Comparison of ENCODE assay signal across 8 mouse cellular contexts in the genomic region with DNA sequence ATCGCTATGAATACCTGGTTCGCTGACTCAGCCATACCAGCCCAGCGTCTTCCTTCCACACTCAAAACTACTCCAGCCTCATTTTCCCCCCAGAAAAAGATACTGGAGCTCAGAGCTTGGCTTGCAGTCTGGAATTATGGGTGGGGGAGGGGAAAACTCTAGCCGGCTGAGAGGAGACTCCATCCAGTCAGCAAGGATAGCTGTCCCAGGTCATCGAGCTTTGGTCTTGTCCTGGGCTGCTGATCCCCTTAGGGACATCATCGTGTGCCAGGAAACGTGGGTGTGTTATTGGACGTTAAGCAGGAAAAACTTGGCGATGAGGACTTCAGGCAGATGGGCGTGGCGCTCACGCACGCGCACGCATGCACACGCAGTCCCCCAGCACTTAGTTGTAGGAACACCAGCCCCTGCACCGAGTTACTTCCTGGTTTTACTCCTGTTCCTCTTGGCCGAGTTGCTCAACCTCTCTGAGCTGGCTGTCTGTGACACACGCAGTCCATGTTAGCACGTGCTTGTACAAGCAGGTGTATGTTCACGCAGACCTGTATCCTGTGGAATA. TPM values are rescaled to one million over a fixed set of nuclear protein-coding genes. Genes with fewer than 3 reads are reported as not detected.
DNase-seq lines count a peak whose midpoint lies in the region; ATAC-seq lines count a peak whose summit lies in the region.

No protein-coding gene starts in this region.

- peak overlapping the region; percentile 84 for H3K4me2 ChIP-seq in forebrain, embryonic 11.5 days (ENCODE audit: low read depth, low read length, severe bottlenecking)

- no peak overlapping the region for H3K9ac ChIP-seq in forebrain, embryonic 11.5 days (ENCODE audit: low read length)

- H3K4me3 ChIP-seq in forebrain, embryonic 11.5 days (ENCODE audit: low read depth, low read length), result no peak overlapping the region
- H3K4me3 ChIP-seq in macrophage (ENCODE audit: inconsistent target), result peak overlapping the region; percentile 42

- WGBS in forebrain, embryonic 11.5 days, result 4% methylated on average over 21 of the region's 21 CpGs
- 2% methylated on average over 21 of the region's 21 CpGs for WGBS in macrophage (ENCODE audit: missing documents)

- H3K27ac ChIP-seq in forebrain, embryonic 11.5 days (ENCODE audit: low read depth, low read length), result no peak overlapping the region
- peak overlapping the region; percentile 62 for H3K27ac ChIP-seq in macrophage

- H3K4me1 ChIP-seq in forebrain, embryonic 11.5 days (replicated peaks; ENCODE audit: control insufficient read depth, insufficient read depth, low read length), result peaks cover 67% of the 10 kb centered on the region

- DNase-seq in CD4-positive, CD25-positive, alpha-beta regulatory T cell, adult 2 months (ENCODE audit: low read depth, low spot score), result peak; percentile 52
- DNase-seq in CD4-positive helper T cell, adult 2 months (ENCODE audit: low read depth, low spot score), result peak; percentile 55
- no peak for DNase-seq in forebrain, embryonic 11.5 days (ENCODE audit: low spot score)
- peak; percentile 70 for DNase-seq in induced T-regulatory cell, adult 2 months (ENCODE audit: low read depth)
- DNase-seq in testis, postnatal 10 days (ENCODE audit: low spot score), result peak; percentile 62
- no peak for DNase-seq in layer of hippocampus, adult 11-12 months (ENCODE audit: low spot score)

- peaks cover 22% of the 10 kb centered on the region for H3K79me2 ChIP-seq in macrophage (ENCODE audit: inconsistent target)

- peaks cover 74% of the 10 kb centered on the region for H3K27me3 ChIP-seq in forebrain, embryonic 11.5 days (ENCODE audit: control insufficient read depth, insufficient read depth, low read length)

- no peaks in the 10 kb centered on the region for H3K36me3 ChIP-seq in forebrain, embryonic 11.5 days (ENCODE audit: control insufficient read depth, insufficient read depth, low read length)
- H3K36me3 ChIP-seq in macrophage (ENCODE audit: inconsistent target), result no peaks in the 10 kb centered on the region

- H3K9me3 ChIP-seq in forebrain, embryonic 11.5 days (ENCODE audit: control insufficient read depth, low read length), result no peaks in the 10 kb centered on the region

- no peak for ATAC-seq in CD4-positive, CD25-positive, alpha-beta regulatory T cell, adult 4 months
- no peak for ATAC-seq in forebrain, embryonic 11.5 days (replicated peaks; ENCODE audit: low FRiP score)

RNA-seq across cellular contexts. Expression of a gene that starts 3.6 kb away (rescaled TPM):
- 10 to 100 TPM; 25.3 to 38.9 TPM for polyA plus RNA-seq in CD4-positive, CD25-positive, alpha-beta regulatory T cell, adult 4 months (2017; shearing (Covaris generic))
- polyA plus RNA-seq in forebrain, embryonic 11.5 days (2014; fragmentation: Nextera tagmentation; extraction: Ambion mirVana), result 10.7 and 13.0 TPM in 2 replicates
- total RNA-seq in macrophage (2018; cell fraction: chromatin; rRNA removed), result 1,000 to 10,000 TPM in 1 of 26 experiments, 100 to 1,000 TPM in 25; 108 to 1,046 (median 613) TPM
- total RNA-seq in macrophage (2018; cell fraction: cytosol; rRNA removed), result 100 to 1,000 TPM; 117 to 845 (median 491) TPM
- total RNA-seq in macrophage (2018; cell fraction: nucleus; rRNA removed), result 1,000 to 10,000 TPM in 14 of 26 experiments, 100 to 1,000 TPM in 12; 109 to 1,748 (median 1,022) TPM
- 45.9 to 89.8 TPM (median 71.3 TPM) in 3 replicates for polyA plus RNA-seq in macrophage (2018)

RNA-seq across cellular contexts. Expression of a gene that starts 15.5 kb away (rescaled TPM):
- polyA plus RNA-seq in CD4-positive, CD25-positive, alpha-beta regulatory T cell, adult 4 months (2017; shearing (Covaris generic)), result 1 to 10 TPM; 3.3 to 4.7 TPM
- 29.8 and 30.9 TPM in 2 replicates for polyA plus RNA-seq in forebrain, embryonic 11.5 days (2014; fragmentation: Nextera tagmentation; extraction: Ambion mirVana)
- total RNA-seq in macrophage (2018; cell fraction: chromatin; rRNA removed), result 10 to 100 TPM in 19 of 26 experiments, 1 to 10 TPM in 7; 5.1 to 30.1 (median 12.9) TPM
- total RNA-seq in macrophage (2018; cell fraction: cytosol; rRNA removed), result 1 to 10 TPM; 4.0 to 9.6 (median 7.0) TPM
- 10 to 100 TPM in 10 of 26 experiments, 1 to 10 TPM in 16; 4.9 to 32.4 (median 8.3) TPM for total RNA-seq in macrophage (2018; cell fraction: nucleus; rRNA removed)
- 6.2 to 17.4 TPM (median 7.2 TPM) in 3 replicates for polyA plus RNA-seq in macrophage (2018)

RNA-seq across cellular contexts. Expression of a gene that starts 32.7 kb away (rescaled TPM):
- 100 to 1,000 TPM; 212 to 257 TPM for polyA plus RNA-seq in CD4-positive, CD25-positive, alpha-beta regulatory T cell, adult 4 months (2017; shearing (Covaris generic))
- 313 and 317 TPM in 2 replicates for polyA plus RNA-seq in forebrain, embryonic 11.5 days (2014; fragmentation: Nextera tagmentation; extraction: Ambion mirVana)
- 10 to 100 TPM in 23 of 26 experiments, 1 to 10 TPM in 3; 5.7 to 41.2 (median 21.0) TPM for total RNA-seq in macrophage (2018; cell fraction: chromatin; rRNA removed)
- total RNA-seq in macrophage (2018; cell fraction: cytosol; rRNA removed), result 100 to 1,000 TPM in 1 of 26 experiments, 10 to 100 TPM in 25; 56.5 to 101 (median 78.3) TPM
- total RNA-seq in macrophage (2018; cell fraction: nucleus; rRNA removed), result 10 to 100 TPM; 14.0 to 62.1 (median 35.5) TPM
- 25.5 to 160 TPM (median 109 TPM) in 3 replicates for polyA plus RNA-seq in macrophage (2018)

Comparison
In these comparisons a context has a peak if more than half of its experiments do, and no peak if none do; other contexts are left out.
1. DNase-seq: peak in CD4-positive, CD25-positive, alpha-beta regulatory T cell, adult 2 months (single experiment), CD4-positive helper T cell, adult 2 months (single experiment), induced T-regulatory cell, adult 2 months (single experiment) and testis, postnatal 10 days (single experiment); none in forebrain, embryonic 11.5 days (single experiment) and layer of hippocampus, adult 11-12 months (single experiment).